Mouse (Mus musculus) bone marrow, adult 2 months (tissue): ENCODE data around the gene Fmnl3.

ENCODE experiments used
- CTCF ChIP-seq: fragments of 200-500 bp; IDR thresholded peaks from 2 replicates; pipeline ENCODE4 v1.5.1; 2011; ENCODE audit warnings: low read length, control low read depth; ENCODE audit not compliant: control insufficient read depth, insufficient read depth
- POLR2A ChIP-seq: fragments of 200-500 bp; IDR thresholded peaks from 2 replicates; pipeline ENCODE4 v1.6.1; 2011; ENCODE audit warnings: low read depth, mild to moderate bottlenecking, control low read depth, low read length, borderline replicate concordance; ENCODE audit not compliant: control insufficient read depth

GRCm38 (mm10) chr15:99278271-99278670 lies 92.0 kb downstream of the Fmnl3 start:
- TF ChIP-seq POLR2A (no peak), CTCF (no peak)
